Mouse (Mus musculus): ENCODE measurements around the gene 4931406P16Rik. TPM values are rescaled to one million over a fixed set of nuclear protein-coding genes. Genes with fewer than 3 reads are reported as not detected.
"Not testable (repeated sequence)": the region's sequence is repeated elsewhere in the genome, so short reads cannot be mapped to it uniquely, and the experiment has no call there.

Gene 4931406P16Rik
- polyA plus RNA-seq, 1 experiment from 2014 or later, result 27.4 TPM

GRCm38 (mm10) chr7:34215481-34215880, 97.9 kb downstream of the 4931406P16Rik start:
- WGBS, result 91% methylated on average over 9 of the region's 9 CpGs
- peaks cover 66% of the 10 kb centered on the region for H3K36me3 ChIP-seq (ENCODE audit: control insufficient read depth, insufficient read depth, low read length)

GRCm38 (mm10) chr7:34214644-34215043, 98.7 kb downstream of the 4931406P16Rik start:
- Histone ChIP-seq H3K4me3 (ENCODE audit: low read length) (no peak overlapping the region), H3K4me2 (ENCODE audit: low read length) (no peak overlapping the region), H3K9me3 (ENCODE audit: control insufficient read depth, low read length) (no peaks in the 10 kb centered on the region), H3K4me1 (ENCODE audit: control insufficient read depth, insufficient read depth, low read depth, low read length) (no peaks in the 10 kb centered on the region), H3K27me3 (replicated peaks; ENCODE audit: control insufficient read depth, insufficient read depth, low read length) (no peaks in the 10 kb centered on the region), H3K27ac (ENCODE audit: low read depth, low read length) (no peak overlapping the region), H3K36me3 (ENCODE audit: control insufficient read depth, insufficient read depth, low read length) (peaks cover 61% of the 10 kb centered on the region), H3K9ac (ENCODE audit: low read depth, low read length) (no peak overlapping the region)
- 85% methylated on average over 8 of the region's 8 CpGs for WGBS
- ATAC-seq, result no peak

More at GRCm38 (mm10) chr7:34215481-34215880, 97.9 kb downstream of the 4931406P16Rik start:
- Histone ChIP-seq H3K9ac (ENCODE audit: low read depth, low read length) (no peak overlapping the region), H3K4me1 (ENCODE audit: control insufficient read depth, insufficient read depth, low read depth, low read length) (no peaks in the 10 kb centered on the region), H3K4me2 (ENCODE audit: low read length) (no peak overlapping the region), H3K4me3 (ENCODE audit: low read length) (no peak overlapping the region), H3K27me3 (replicated peaks; ENCODE audit: control insufficient read depth, insufficient read depth, low read length) (no peaks in the 10 kb centered on the region), H3K9me3 (ENCODE audit: control insufficient read depth, low read length) (no peaks in the 10 kb centered on the region), H3K27ac (ENCODE audit: low read depth, low read length) (no peak overlapping the region)
- no peak for ATAC-seq

GRCm38 (mm10) chr7:34213281-34213680, 100.1 kb downstream of the 4931406P16Rik start:
- Histone ChIP-seq H3K4me2 (ENCODE audit: low read length) (no peak overlapping the region), H3K27ac (ENCODE audit: low read depth, low read length) (no peak overlapping the region), H3K27me3 (replicated peaks; ENCODE audit: control insufficient read depth, insufficient read depth, low read length) (no peaks in the 10 kb centered on the region), H3K9ac (ENCODE audit: low read depth, low read length) (no peak overlapping the region), H3K4me1 (ENCODE audit: control insufficient read depth, insufficient read depth, low read depth, low read length) (no peaks in the 10 kb centered on the region), H3K9me3 (ENCODE audit: control insufficient read depth, low read length) (no peaks in the 10 kb centered on the region), H3K36me3 (ENCODE audit: control insufficient read depth, insufficient read depth, low read length) (peaks cover 60% of the 10 kb centered on the region), H3K4me3 (ENCODE audit: low read length) (no peak overlapping the region)
- 95% methylated on average over 7 of the region's 7 CpGs for WGBS
- no peak for ATAC-seq

- Histone ChIP-seq H3K27ac (ENCODE audit: low read depth, low read length) (no peak overlapping the region), H3K9ac (ENCODE audit: low read depth, low read length) (no peak overlapping the region), H3K36me3 (ENCODE audit: control insufficient read depth, insufficient read depth, low read length) (peaks cover 77% of the 10 kb centered on the region), H3K4me1 (ENCODE audit: control insufficient read depth, insufficient read depth, low read depth, low read length) (no peaks in the 10 kb centered on the region), H3K4me2 (ENCODE audit: low read length) (no peak overlapping the region), H3K27me3 (replicated peaks; ENCODE audit: control insufficient read depth, insufficient read depth, low read length) (no peaks in the 10 kb centered on the region), H3K9me3 (ENCODE audit: control insufficient read depth, low read length) (no peaks in the 10 kb centered on the region), H3K4me3 (ENCODE audit: low read length) (no peak overlapping the region)
- 92% methylated on average over 9 of the region's 9 CpGs for WGBS
- no peak for ATAC-seq
Measured at GRCm38 (mm10) chr7:34208027-34208745, 105.2 kb downstream of the 4931406P16Rik start.

- Histone ChIP-seq H3K36me3 (ENCODE audit: control insufficient read depth, insufficient read depth, low read length) (peaks cover 79% of the 10 kb centered on the region), H3K4me3 (ENCODE audit: low read length) (no peak overlapping the region), H3K9me3 (ENCODE audit: control insufficient read depth, low read length) (no peaks in the 10 kb centered on the region), H3K27ac (ENCODE audit: low read depth, low read length) (no peak overlapping the region), H3K27me3 (replicated peaks; ENCODE audit: control insufficient read depth, insufficient read depth, low read length) (no peaks in the 10 kb centered on the region), H3K4me2 (ENCODE audit: low read length) (no peak overlapping the region), H3K4me1 (ENCODE audit: control insufficient read depth, insufficient read depth, low read depth, low read length) (no peaks in the 10 kb centered on the region), H3K9ac (ENCODE audit: low read depth, low read length) (no peak overlapping the region)
- 96% methylated on average over 6 of the region's 6 CpGs for WGBS
- ATAC-seq, result no peak
Measured at GRCm38 (mm10) chr7:34206331-34206730, 107.0 kb downstream of the 4931406P16Rik start.

- ATAC-seq, result 0 out of 2 replicates have a peak, but pooled peaks have one; percentile 50
- H3K36me3 ChIP-seq (ENCODE audit: control insufficient read depth, insufficient read depth, low read length), result peaks cover 62% of the 10 kb centered on the region
- 87% methylated on average over 10 of the region's 10 CpGs for WGBS
Measured at GRCm38 (mm10) chr7:34202147-34202546, 111.2 kb downstream of the 4931406P16Rik start.

GRCm38 (mm10) chr7:34200829-34201228, 112.5 kb downstream of the 4931406P16Rik start:
- no peak overlapping the region for H3K4me3 ChIP-seq (ENCODE audit: low read length)
- H3K4me2 ChIP-seq (ENCODE audit: low read length), result no peak overlapping the region
- no peak overlapping the region for H3K9ac ChIP-seq (ENCODE audit: low read depth, low read length)
- 100% methylated on average over 2 of the region's 2 CpGs for WGBS
- 0 out of 2 replicates have a peak, but pooled peaks cover 2% of the 10 kb centered on the region for H3K9me3 ChIP-seq (ENCODE audit: control insufficient read depth, low read length)
- H3K27ac ChIP-seq (ENCODE audit: low read depth, low read length), result no peak overlapping the region
- ATAC-seq, result no peak
- peaks cover 51% of the 10 kb centered on the region for H3K36me3 ChIP-seq (ENCODE audit: control insufficient read depth, insufficient read depth, low read length)
- H3K4me1 ChIP-seq (ENCODE audit: control insufficient read depth, insufficient read depth, low read depth, low read length), result peaks cover 1% of the 10 kb centered on the region; the same call in 1 of the 2 replicates
- H3K27me3 ChIP-seq (replicated peaks; ENCODE audit: control insufficient read depth, insufficient read depth, low read length), result no peaks in the 10 kb centered on the region

More at GRCm38 (mm10) chr7:34202147-34202546, 111.2 kb downstream of the 4931406P16Rik start:
- not testable (repeated sequence) for H3K4me1 ChIP-seq (ENCODE audit: control insufficient read depth, insufficient read depth, low read depth, low read length); H3K4me2 ChIP-seq (ENCODE audit: low read length); H3K27ac ChIP-seq (ENCODE audit: low read depth, low read length); H3K4me3 ChIP-seq (ENCODE audit: low read length); H3K9ac ChIP-seq (ENCODE audit: low read depth, low read length); H3K27me3 ChIP-seq (replicated peaks; ENCODE audit: control insufficient read depth, insufficient read depth, low read length); H3K9me3 ChIP-seq (ENCODE audit: control insufficient read depth, low read length)

GRCm38 (mm10) chr7:34198346-34198745, 115.0 kb downstream of the 4931406P16Rik start:
- Histone ChIP-seq H3K9me3 (ENCODE audit: control insufficient read depth, low read length) (0 out of 2 replicates have a peak, but pooled peaks cover 2% of the 10 kb centered on the region), H3K9ac (ENCODE audit: low read depth, low read length) (no peak overlapping the region), H3K4me2 (ENCODE audit: low read length) (no peak overlapping the region), H3K4me3 (ENCODE audit: low read length) (no peak overlapping the region), H3K36me3 (ENCODE audit: control insufficient read depth, insufficient read depth, low read length) (peaks cover 27% of the 10 kb centered on the region), H3K4me1 (ENCODE audit: control insufficient read depth, insufficient read depth, low read depth, low read length) (peaks cover 8% of the 10 kb centered on the region), H3K27ac (ENCODE audit: low read depth, low read length) (no peak overlapping the region), H3K27me3 (replicated peaks; ENCODE audit: control insufficient read depth, insufficient read depth, low read length) (no peaks in the 10 kb centered on the region)
- ATAC-seq, result no peak
- WGBS, result 51% methylated on average over 3 of the region's 3 CpGs

Data from hindbrain, embryonic 16.5 days (tissue).